Mouse (Mus musculus) common myeloid progenitor, adult 5-6 weeks (primary cell): ENCODE measurements at regions not wholly inside any gene's neighbourhood (a gene's known extent, or its start where the extent isn't known, plus 50 kb on each side); places are given as distances from the start of the nearest gene placed in this dataset.

Source experiments
- ATAC-seq: replicated peaks from 2 replicates; pipeline ENCODE4 v1.8.0; 2016; ENCODE audit warnings: low read depth, mild to moderate bottlenecking, moderate TSS enrichment, inconsistent platforms; ENCODE audit not compliant: poor library complexity, severe bottlenecking

GRCm38 (mm10) chr2:144197139-144197538, 73.3 kb upstream of the Mgme1 start:
- ATAC-seq, result peak; percentile 45

- peak; percentile 90 for ATAC-seq
Measured at GRCm38 (mm10) chr2:144198326-144199051, 72.0 kb upstream of the Mgme1 start.
